Mouse (Mus musculus) cortical plate, adult 2 months (tissue): Measurements from ENCODE around the gene P3h2.

ENCODE experiments used
- CTCF ChIP-seq: fragments of 200-500 bp; IDR thresholded peaks from 2 replicates; pipeline ENCODE4 v1.5.1; 2011; ENCODE audit warnings: mild to moderate bottlenecking, control low read depth, low read length; ENCODE audit not compliant: insufficient read depth; ENCODE audit errors: extremely low read depth
- POLR2A ChIP-seq: fragments of 200-500 bp; IDR thresholded peaks from 2 replicates; pipeline ENCODE4 v1.6.1; 2011; ENCODE audit warnings: mild to moderate bottlenecking, low read length, control low read depth; ENCODE audit not compliant: insufficient read depth; ENCODE audit errors: extremely low read depth

- no peak for TF ChIP-seq POLR2A
- TF ChIP-seq CTCF, result no peak
These were observed 83.8 kb downstream of the P3h2 start for GRCm38 (mm10) chr16:26021759-26022158.
